Mouse (Mus musculus) neutrophil, adult 5-6 weeks (primary cell): ENCODE data around the gene Glo1. TPM values are rescaled to one million over a fixed set of nuclear protein-coding genes. Genes with fewer than 3 reads are reported as not detected.

Source experiments
- ATAC-seq: fragments of 151-379, 151-347 bp; 2 replicates; pipeline ENCODE4 v1.8.0; 2017; ENCODE audit warnings: mild to moderate bottlenecking, moderate TSS enrichment; ENCODE audit not compliant: insufficient number of reproducible peaks, poor library complexity, low FRiP score, severe bottlenecking; ENCODE audit errors: extremely low read depth
- total RNA-seq: library from RNA; stranded (forward); fragments of 200-1000 nt; gene quantifications from 2 replicates; pipeline ENCODE4 v1.2.3, GENCODE M21; 2017

Glo1 gene
- total RNA-seq, 1 experiment from 2014 or later: 32.2 TPM

GRCm38 (mm10) chr17:30590417-30591198 lies 36.1 kb downstream of the Glo1 start:
- peak; percentile 53; the same call in 1 of the 2 replicates for ATAC-seq

GRCm38 (mm10) chr17:30583258-30584001 lies 43.2 kb downstream of the Glo1 start:
- no peak for ATAC-seq

GRCm38 (mm10) chr17:30582313-30582712 lies 44.4 kb downstream of the Glo1 start:
- ATAC-seq: no peak

- no peak for ATAC-seq
Observed at GRCm38 (mm10) chr17:30581201-30581600, 45.5 kb downstream of the Glo1 start.

DNA sequence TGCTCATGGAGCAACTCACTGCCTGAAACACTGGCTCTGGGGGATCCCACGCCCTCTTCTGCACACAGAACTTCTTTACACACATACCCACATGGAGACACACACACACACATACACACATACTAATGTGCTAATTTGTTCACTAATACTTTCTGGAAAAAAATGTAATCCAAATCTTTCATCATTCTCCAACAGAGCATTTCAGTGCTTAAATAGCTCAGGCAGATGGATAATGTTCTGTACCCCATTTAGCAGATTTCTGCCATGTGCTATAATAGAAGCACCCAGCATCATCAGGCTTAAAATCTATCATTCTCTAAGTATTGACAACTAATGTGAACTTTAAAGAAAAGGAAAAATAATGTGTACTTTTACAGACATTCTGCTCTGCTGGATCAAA lies 45.9 kb downstream of the Glo1 start:
- ATAC-seq: no peak

GRCm38 (mm10) chr17:30576946-30577345 lies 49.7 kb downstream of the Glo1 start:
- no peak for ATAC-seq

DNA sequence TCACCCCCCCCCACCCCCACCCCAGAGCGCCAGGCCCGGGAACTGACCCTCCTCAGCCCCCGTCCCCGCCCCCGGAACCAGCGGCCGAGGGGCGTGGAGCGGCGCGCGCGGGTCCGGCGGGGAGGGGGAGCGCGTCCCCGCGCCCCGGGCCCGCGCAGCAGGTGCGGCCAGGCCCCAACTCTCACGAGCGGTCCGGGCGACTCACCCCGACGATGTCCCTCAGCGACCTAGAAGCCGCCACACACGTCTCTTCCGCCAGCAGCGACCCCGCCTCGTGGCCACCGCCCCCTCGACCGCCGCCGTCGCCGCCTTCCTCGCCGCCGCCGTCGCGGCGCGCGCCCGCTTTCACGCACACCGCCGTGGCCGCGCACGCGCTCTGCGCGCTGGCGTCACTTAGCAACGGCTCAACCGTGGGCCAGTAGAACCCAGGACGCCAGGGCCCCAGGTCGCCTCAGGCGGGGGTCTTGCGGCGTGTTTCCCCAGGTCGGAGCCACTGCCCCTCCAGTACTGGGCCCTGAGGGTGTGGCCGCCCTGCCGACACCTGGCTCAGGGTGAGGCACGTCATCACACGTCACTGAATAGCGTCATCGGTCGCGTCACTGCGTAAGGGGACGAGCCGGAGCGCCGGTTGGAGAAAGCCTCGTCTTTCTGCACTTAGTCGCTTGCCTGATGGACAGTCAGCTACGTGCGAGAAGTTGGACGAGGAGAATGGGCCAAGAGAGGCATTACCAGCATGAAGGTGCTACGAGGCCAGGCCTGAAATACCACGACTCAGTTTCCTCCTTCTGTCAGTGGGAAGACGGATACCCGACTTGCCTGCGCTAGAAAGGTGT lies 50.5 kb downstream of the Glo1 start, which contains the start of gene Btbd9:
Gene Btbd9, minus strand, starts transcription at position 548 of the 833 bp plus-strand sequence.
- ATAC-seq: peak; percentile 87

DNA sequence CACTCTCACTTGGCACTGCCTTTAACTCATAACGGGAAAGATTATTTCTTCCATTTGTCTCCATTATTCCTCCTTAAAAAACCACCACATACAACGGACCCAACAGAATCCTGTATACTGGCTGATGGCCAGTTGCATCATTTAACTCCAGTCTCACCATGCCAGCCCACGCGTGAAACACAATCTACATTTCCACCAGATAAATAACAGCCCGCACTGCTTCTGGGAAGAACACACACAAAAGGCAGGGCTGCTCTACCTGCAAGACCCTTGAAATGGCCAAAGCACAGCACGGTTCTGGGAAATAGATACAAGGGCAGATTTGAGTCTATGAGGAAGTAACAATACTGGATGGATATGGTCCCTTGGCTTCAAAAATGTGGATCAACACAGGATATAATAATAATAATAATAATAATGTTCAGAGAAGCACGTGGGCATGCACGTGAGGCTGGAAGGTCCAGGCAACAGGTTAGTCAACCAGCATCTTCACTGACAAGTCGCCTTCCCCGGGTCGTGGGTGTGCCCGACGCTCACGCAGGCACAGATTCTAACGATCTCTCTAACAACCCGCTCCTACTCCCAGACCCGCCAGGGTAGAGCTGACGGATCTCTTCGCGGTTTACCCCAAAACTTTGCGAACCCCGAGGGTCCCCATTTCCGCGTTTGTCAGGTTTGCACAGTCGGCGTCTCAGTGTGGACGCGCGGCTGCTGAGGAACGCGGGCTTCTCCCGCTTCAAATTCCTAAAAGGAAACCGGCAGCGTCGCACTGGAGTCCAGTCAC lies 51.4 kb downstream of the Glo1 start:
- 0 out of 2 replicates have a peak, but pooled peaks have one; percentile 10 for ATAC-seq

GRCm38 (mm10) chr17:30574783-30575075 lies 51.9 kb downstream of the Glo1 start:
- no peak for ATAC-seq

DNA sequence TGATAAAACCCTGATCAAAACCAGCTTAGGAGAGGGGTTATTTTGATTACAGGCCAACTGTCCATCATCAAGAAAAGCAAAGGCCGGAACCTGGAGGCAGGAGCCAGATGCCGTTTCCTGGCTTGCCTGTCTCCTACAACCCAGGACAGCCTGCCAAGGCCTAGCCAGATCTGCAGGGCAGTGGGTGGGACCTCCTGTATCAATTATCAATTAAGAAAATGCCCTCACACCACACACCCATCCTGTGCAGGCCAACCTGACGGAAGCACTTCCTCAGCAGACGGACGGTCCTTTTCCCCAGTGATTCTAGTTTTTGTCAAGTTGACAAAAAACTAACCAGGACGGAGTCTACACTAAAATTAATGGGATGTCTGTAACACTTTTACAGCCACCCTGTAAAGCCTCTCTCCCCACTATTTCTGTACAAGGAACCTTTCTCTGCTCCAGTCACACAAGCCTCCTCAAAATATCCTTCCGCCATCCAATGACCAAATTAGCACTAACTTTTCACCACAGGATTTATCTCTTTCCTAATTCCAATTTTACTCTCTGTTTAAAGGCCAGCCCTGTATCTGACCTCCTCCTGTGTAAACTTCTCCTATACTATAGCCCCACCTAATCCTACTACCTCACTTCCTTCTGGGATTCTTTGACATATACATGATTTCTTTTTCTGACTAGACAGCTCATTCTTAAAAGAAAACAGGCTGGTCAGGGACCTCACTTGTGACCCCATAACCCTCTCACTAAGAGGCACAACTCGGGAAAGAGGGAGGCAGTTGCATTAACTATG lies 52.5 kb downstream of the Glo1 start:
- no peak for ATAC-seq

DNA sequence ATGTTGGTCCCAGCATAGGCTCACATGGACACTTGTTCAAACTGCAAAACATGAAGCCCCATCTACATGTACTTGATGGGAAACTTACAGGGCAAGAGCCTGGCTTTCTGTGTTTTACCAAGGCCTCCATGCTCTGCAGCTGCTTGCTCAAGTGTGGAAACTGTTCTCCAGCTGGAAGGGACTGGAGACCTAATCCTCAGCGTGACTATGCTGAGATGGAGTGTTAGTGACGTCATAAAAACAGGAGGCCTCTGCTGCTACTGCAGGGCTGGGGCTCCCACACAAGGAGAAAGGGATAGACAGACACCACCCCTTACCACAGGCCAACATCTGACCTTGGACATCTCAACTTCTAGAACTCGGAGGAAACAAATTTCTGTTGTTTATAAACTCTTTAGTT lies 55.7 kb downstream of the Glo1 start:
- no peak for ATAC-seq

- ATAC-seq: no peak
Observed at GRCm38 (mm10) chr17:30570173-30570572, 56.5 kb downstream of the Glo1 start.

DNA sequence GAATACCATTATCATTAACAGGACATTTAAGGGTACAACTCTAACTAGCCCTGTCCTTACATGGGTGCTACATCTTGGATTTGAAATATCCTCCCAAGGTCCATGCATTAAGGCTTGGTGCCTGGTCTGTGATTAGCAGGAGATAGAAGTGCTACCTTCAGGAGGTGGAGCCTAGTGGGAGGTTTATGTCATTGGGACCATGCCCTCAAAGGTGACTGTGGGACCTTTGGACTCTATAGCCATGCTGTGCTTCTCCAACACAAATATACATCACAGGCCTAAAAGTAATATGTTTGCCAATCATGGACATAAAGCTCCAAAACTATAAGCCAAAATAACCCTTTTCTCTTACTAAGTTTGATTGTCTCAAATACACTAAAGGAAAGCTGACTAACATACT lies 58.2 kb downstream of the Glo1 start:
- ATAC-seq: no peak

DNA sequence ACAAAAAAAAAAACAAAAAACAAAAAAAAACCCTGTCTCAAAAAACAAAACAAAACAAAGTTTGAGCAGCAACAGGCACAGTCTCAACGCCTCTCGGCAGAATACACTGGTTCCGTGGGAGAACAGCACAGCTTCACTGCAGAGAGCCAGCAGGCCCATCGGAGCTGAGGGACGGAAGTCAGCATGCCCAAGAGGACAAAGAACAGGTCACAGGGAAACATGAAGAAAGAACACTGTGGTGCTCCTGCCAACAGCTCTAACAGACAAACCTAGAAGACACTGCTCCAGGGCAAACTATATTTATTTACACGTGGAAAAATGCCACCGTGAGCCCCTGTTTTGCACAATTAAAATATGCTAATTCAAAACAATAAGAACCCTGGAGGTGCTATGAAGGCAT lies 61.7 kb downstream of the Glo1 start:
- no peak for ATAC-seq

DNA sequence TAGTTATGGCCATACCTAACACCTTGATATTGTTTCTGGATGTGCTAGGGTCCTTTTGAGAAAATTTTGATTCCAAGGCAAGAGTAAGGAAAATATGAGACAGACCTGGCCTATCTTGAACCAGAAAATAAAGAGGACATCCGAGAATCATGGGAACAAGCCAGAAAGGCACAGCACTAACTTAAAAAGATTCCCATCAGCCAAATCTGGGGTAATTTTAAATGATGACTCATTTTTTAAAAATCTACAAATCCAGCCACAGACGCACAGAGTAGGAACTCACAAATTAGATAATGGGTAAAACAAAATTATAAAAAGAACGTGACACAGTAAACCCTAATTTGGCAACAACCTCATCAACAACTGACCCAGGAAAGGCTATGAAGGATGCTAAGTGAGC lies 62.3 kb downstream of the Glo1 start:
- ATAC-seq: no peak

GRCm38 (mm10) chr17:30563484-30564075 lies 63.1 kb downstream of the Glo1 start:
- ATAC-seq: no peak

GRCm38 (mm10) chr17:30562770-30563169 lies 63.9 kb downstream of the Glo1 start:
- ATAC-seq: no peak

- peak; percentile 90 for ATAC-seq
Observed at GRCm38 (mm10) chr17:30559536-30559935, 67.1 kb downstream of the Glo1 start.
